Mouse (Mus musculus) left cerebral cortex, adult 2 months (tissue): ENCODE measurements at regions not wholly inside any gene's neighbourhood (a gene's known extent, or its start where the extent isn't known, plus 50 kb on each side); places are given as distances from the start of the nearest gene placed in this dataset.
A peak's percentile ranks its signal among the peaks of the same experiment; 100 is the strongest.

ENCODE experiments used
- DNase-seq, 2 experiments: peaks; one replicate each; pipeline ENCODE4 v3.0.0; 2021 to 2022; ENCODE audit warnings: low spot score in 2 of 2, mixed read lengths in 1 of 2; ENCODE audit errors: extremely low spot score in 1 of 2
- H3K27ac ChIP-seq: fragments of 200-600 bp; 2 replicates; pipeline ENCODE4 v1.8.1; 2022
- H3K4me3 ChIP-seq: fragments of 200-600 bp; 2 replicates; pipeline ENCODE4 v1.8.1; 2022
- CTCF ChIP-seq: fragments of 200-600 bp; IDR thresholded peaks from 2 replicates; pipeline ENCODE4 v1.8.1; 2022; ENCODE audit warnings: antibody characterized with exemption, mild to moderate bottlenecking, moderate library complexity
- intact Hi-C: fragments of 180-260 bp; cut with DNase I; formaldehyde crosslinking; loops from one replicate; pipeline ENCODE4 v1.15.1; 2025

DNA sequence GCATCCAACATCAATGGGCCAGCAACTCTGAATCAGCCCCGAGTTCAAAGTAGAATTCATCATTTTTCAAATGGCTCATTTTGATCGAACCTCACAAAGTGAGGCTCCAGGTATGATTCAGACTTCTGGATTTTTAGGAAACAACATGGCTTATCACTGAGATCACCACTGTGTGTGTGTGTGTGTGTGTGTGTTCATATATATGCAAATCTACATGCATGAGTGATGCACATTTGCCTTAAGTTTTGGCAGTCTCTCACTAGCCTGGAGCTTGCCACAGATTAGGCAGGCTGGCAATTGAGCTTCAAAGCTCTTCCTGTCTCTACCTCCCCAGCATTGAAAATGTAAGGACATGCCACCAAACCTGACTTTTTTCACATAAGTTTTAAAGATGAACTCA is 195.1 kb upstream of the Mindy3 start:
- intact Hi-C loops, result no loop called here
- no peak for DNase-seq
- Histone ChIP-seq H3K27ac (no peak overlapping the region), H3K4me3 (no peak overlapping the region)
- no peak for TF ChIP-seq CTCF

DNA sequence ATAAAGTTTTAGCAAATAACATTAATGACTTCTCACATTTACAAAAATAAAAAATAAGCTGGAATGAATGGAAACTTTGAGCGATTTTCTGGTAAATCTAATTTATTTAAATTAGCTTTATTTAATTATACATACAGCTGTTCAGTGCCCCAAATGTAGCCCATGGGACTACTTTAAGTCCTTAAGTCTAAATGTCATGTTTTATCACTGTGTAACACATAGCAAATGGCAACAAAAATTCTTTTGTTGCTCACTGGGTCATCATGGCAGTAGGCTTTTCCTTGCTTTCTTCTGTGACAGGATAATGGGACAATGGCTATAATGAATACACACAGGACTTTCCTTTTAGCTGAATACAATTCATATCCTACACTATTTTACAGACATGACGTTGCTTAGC is 194.6 kb upstream of the Mindy3 start:
- Histone ChIP-seq H3K4me3 (no peak overlapping the region), H3K27ac (no peak overlapping the region)
- intact Hi-C loops, result no loop called here
- no peak for DNase-seq
- no peak for TF ChIP-seq CTCF

- no peak for DNase-seq
- no peak for TF ChIP-seq CTCF
- no peak overlapping the region for H3K27ac ChIP-seq
- intact Hi-C loops, result no loop called here
- no peak overlapping the region for H3K4me3 ChIP-seq
These were observed 163.3 kb upstream of the Mindy3 start for GRCm38 (mm10) chr2:12582566-12582965.

DNA sequence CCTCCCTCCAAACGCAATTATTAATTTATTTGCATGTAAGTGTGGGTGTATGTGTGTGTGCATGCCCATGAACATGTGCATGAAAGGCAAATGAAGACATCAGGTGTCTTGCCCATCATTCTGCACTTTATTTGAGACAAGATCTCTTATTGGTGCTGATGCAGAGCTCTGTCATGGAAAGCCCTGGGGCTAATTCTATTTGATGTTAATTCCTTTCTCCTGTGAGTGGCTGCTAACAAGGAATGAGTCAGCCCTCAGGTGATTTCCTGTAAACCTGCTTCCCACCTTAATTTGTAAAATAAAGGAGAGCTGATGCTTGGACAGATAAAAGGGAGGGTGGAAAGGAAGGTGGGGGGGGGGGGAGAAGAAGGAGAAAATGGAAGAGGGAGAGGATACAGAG is 138.5 kb upstream of the Mindy3 start:
- DNase-seq, result no peak
- Histone ChIP-seq H3K4me3 (no peak overlapping the region), H3K27ac (no peak overlapping the region)
- no peak for TF ChIP-seq CTCF
- intact Hi-C loops, result no loop called here

DNA sequence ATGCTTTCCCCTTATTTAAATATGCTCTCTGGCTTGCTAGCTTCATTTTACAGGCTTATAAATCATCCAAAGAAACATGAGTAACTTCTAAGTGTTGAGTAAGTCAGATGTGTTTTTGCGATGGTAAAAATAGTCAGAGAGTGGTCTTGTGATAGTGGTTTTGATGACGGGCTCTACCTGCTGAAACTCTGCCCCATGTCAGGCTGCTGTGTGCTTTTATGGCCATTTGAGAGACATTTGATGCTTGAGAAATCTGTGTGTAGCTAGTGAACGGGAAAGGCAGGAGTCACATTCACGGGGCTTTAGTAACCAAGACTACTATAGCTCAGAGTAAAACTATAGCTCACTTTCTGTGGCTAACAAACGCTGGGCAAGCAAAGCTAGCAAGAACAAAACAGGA is 103.1 kb upstream of the Mindy3 start:
- H3K27ac ChIP-seq, result no peak overlapping the region
- no peak for TF ChIP-seq CTCF
- intact Hi-C loops, result no loop called here
- no peak overlapping the region for H3K4me3 ChIP-seq
- no peak for DNase-seq

DNA sequence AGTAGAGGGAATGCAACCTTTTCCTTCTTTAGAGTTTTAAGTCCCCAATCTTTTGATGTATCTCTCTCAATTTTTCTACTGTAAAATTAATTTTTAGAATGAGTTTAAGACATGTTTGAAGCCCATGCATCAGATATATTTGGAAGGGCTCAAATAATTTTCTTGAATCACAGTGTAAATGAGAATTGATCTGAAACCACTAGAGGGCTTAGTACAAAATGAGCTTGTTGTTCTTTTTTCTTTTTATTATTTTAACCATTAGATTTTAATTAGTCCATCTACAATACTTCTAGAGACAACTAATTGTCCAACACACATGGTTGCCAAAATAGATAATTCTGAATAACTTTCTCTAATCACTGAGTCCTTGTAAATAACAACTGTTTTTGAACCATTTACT is 102.5 kb upstream of the Mindy3 start:
- intact Hi-C loops, result no loop called here
- no peak overlapping the region for H3K4me3 ChIP-seq
- peak; percentile 13; the same call in 1 of the 2 replicates for TF ChIP-seq CTCF
- DNase-seq, result no peak
- no peak overlapping the region for H3K27ac ChIP-seq

GRCm38 (mm10) chr2:12492369-12492768 is 73.1 kb upstream of the Mindy3 start:
- Histone ChIP-seq H3K27ac (no peak overlapping the region), H3K4me3 (no peak overlapping the region)
- TF ChIP-seq CTCF, result no peak; the same call in 1 of the 2 replicates
- intact Hi-C loops, result no loop called here
- no peak for DNase-seq

GRCm38 (mm10) chr2:12469440-12470339 is 50.4 kb upstream of the Mindy3 start:
- intact Hi-C loops, result no loop called here
- H3K4me3 ChIP-seq, result no peak overlapping the region

More at GRCm38 (mm10) chr2:12469440-12470339, 50.4 kb upstream of the Mindy3 start:
- no peak for TF ChIP-seq CTCF
- no peak for DNase-seq
- H3K27ac ChIP-seq, result no peak overlapping the region
